1 mouse cellular context compared by ENCODE assay signal in the genomic region with DNA sequence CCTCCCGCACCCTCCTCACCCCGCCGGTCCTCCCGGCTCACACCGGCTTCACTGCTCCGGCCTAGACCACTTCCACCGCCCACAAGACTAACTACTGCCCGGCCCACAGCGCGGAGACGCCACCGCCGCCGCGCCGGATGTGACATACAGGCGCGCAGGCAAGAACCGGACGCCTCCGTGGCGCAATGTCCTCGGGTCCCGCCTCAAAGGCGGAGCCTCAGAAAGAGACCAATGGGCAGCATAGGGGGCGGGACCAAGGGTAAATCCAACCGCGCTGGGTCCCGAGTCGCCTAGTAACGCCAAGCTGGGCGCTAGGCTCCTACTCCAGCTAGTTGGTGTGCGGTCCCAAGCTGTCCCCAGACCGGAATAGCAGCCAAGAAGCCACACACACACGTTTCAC.
TF ChIP-seq lines count a peak whose summit lies in the region.

Gene Zbtb48 (minus strand): TSS at position 148 of the 400 bp plus-strand sequence.

TF ChIP-seq in CH12.LX, 34 proteins besides CTCF, POLR2A, EP300 and RAD21 (continued from another document):
- TF ChIP-seq TCF12 (IDR thresholded peaks at IDR 0.05; ENCODE audit: low read depth, low read length) (peak; percentile 79), NRF1 (IDR thresholded peaks at IDR 0.05; ENCODE audit: low read depth, low read length) (peak; percentile 12; the same call in 1 of the 2 replicates), MAX (IDR thresholded peaks at IDR 0.05; ENCODE audit: low read length) (no peak), SMC3 (IDR thresholded peaks at IDR 0.05; ENCODE audit: low read depth, low read length) (no peak), SIN3A (IDR thresholded peaks at IDR 0.05; ENCODE audit: low read length) (peak; percentile 73), MAFK (IDR thresholded peaks at IDR 0.05; ENCODE audit: insufficient replicate concordance, low read length) (no peak), ELF1 (IDR thresholded peaks at IDR 0.05; ENCODE audit: low read depth, low read length) (no peak; the same call in 1 of the 2 replicates), NELFE (IDR thresholded peaks at IDR 0.05; ENCODE audit: low read depth, low read length) (peak; percentile 87), ZNF384 (IDR thresholded peaks at IDR 0.05; ENCODE audit: low read depth, low read length) (no peak), ZKSCAN1 (IDR thresholded peaks at IDR 0.05; ENCODE audit: borderline replicate concordance, low read depth, low read length) (no peak), UBTF (IDR thresholded peaks at IDR 0.05; ENCODE audit: low read depth, low read length) (no peak), PAX5 (IDR thresholded peaks at IDR 0.05; ENCODE audit: low read length) (no peak), IRF4 (IDR thresholded peaks at IDR 0.05; ENCODE audit: low read depth, low read length) (no peak), GABPA (IDR thresholded peaks at IDR 0.05; ENCODE audit: insufficient replicate concordance, low read depth, low read length) (no peak), POLR2AphosphoS2 (IDR thresholded peaks at IDR 0.05; ENCODE audit: low read depth, low read length) (0 out of 2 replicates have a peak, but pooled peaks have one; percentile 65), USF1 (IDR thresholded peaks at IDR 0.05; ENCODE audit: low read depth, low read length) (no peak), ETS1 (conservative IDR thresholded peaks at IDR 0.05; ENCODE audit: low read depth, low read length) (no peak)
